Mouse (Mus musculus): ENCODE results near the gene Dand5. TPM values are rescaled to one million over a fixed set of nuclear protein-coding genes. Genes with fewer than 3 reads are reported as not detected.
"Not testable (repeated sequence)": the region's sequence is repeated elsewhere in the genome, so short reads cannot be mapped to it uniquely, and the experiment has no call there.

The Dand5 gene
- total RNA-seq, 2 experiments from 2014 or later, result 3.4 to 3.6 TPM

DNA sequence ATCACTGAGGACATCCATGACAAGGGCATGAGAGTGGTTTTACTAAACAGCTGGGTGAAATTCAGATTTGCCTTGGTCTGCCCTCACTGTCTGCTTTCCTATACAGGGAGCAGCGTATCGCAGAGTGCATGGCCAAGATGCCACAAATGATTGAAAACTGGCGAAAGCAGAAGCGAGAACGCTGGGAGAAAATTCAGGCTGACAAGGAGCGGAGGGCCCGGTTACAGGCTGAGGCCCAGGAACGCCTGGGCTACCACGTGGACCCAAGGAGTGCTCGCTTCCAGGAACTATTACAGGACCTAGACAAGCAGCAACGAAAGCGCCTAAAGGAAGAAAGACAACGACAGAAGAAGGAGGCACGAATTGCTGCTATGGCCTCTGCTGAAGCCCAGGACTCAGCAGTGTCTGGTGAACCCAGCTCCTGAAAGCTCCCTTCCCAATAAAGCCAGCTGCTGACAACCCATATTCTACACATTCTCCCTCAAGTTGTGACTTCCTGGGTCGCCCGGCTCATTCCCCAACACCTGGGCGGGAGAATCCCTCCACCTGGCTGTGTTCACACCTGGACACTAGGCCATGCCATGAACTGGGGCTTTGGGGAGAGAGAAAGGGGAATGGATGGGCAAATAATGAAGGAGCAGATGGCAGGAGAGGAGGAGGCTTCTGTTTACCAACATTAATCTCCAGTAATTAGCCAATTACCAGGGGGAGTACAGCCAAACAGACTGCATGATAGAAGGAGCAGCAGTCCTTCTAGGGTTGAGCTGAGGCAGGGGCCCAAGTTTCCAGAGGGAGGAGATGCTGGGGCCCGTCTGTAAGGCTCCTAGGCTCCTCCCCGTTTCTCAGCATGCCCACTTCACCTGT is 11.6 kb upstream of the Dand5 start:
- DNase-seq, result no peak

- no peak for DNase-seq
These were observed 10.4 kb upstream of the Dand5 start for GRCm38 (mm10) chr8:84832759-84833742.

DNA sequence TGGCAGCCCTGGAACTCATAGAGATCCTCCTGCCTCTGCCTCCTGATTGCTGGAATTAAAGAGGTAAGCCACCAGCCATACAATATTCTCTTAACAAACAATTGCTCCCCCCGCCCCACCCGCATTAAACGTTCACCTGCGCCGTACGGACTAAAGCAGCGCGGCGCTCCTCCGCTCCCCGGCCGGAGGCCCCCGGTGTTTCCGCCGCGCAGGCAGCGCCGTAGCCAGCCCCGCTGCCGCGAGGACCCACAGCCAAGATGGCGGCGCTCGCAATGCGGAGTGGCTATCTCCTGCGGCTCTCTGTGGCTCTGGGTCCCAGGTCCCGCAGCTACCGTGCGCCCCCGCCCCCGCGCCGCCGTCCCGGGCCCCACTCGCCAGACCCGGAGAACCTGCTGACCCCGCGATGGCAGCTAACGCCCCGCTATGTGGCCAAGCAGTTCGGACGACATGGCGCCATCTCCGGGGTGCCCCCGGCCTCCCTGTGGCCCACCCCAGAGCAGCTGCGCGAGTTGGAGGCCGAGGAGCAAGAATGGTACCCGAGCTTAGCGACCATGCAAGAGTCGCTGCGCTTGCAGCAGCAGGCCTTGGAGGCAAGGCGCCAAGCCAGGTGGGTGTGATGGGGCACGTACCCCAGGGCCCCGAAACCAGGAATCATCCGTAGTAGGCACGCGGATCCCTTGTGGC is 9.6 kb upstream of the Dand5 start:
- DNase-seq, result peak; percentile 84

- peak; percentile 40 for DNase-seq
These were observed 8.9 kb upstream of the Dand5 start, which contains the start of gene Gadd45gip1 for GRCm38 (mm10) chr8:84831490-84831889. Gene Gadd45gip1, plus strand, starts transcription at chr8:84831522.

GRCm38 (mm10) chr8:84826518-84826917 is 3.9 kb upstream of the Dand5 start:
- not testable (repeated sequence) for DNase-seq

GRCm38 (mm10) chr8:84825636-84826035 is 3.0 kb upstream of the Dand5 start:
- DNase-seq, result no peak

- peak; percentile 70 for DNase-seq
These were observed 1.0 kb upstream of the Dand5 start for GRCm38 (mm10) chr8:84823653-84824052.

DNA sequence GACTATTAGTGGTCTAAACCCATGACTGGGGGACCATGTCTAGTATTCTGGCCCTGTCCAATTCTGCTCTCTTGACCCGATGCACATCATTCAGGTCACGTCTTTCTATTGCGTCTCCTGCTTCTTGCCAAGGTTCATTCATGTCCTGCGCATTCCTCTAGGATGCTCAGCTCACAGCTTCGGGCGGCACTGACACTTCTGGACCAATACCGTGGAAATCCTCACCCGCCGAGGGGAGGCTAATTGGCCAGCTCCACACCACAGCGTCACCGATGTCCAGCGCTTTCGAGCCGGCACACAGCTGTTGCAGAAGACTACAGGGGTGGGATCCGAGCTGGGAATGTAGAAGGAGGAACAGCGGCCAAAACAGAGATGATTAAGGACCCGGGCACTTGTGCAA is 6.5 kb downstream of the Dand5 start:
- no peak for DNase-seq

- peak; percentile 99 for DNase-seq
These were observed 7.1 kb downstream of the Dand5 start for GRCm38 (mm10) chr8:84815547-84815946.

DNA sequence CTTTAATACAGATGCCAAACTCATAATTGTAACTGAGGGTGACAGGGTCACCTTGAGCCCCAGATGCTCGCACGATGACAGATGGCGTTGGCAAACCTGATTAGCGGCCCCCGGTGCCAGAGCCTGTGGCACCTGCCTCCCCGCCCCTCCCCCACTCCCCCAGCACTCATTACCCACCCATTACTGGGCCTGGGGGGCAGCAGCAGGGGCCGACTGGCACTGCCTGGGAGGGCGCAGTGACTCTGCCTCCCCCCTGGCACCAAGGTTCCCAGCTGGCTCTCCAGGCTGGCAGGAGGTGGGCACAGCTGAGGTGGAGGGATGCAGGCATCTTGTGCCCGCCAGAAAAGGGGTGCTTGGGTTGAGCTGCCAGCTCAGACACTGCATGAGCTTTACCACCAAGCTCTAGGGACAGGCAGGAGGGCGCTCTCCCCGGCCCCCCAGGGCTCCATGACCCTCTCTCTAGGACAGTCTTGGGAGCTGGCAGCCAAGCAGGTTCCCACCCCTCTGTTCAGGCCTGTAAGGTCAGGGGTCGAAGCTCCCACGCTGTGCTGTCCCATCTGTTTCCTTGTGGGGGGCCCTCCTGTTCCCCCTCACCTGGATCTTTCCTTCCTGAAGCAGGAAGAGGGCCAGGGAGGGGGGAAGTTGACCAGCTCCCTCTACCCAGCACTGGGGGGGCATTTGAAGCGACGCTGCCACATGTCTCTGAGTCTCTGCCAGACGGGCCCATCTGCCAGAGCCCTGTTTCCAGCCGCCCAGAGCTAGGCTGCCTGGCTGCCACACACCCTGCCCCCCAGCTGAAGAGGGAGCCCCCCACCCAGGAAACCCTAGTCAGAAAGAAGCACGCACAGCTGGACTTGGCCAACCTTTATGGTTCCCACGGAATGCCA is 7.8 kb downstream of the Dand5 start:
- DNase-seq, result no peak

GRCm38 (mm10) chr8:84814240-84814554 is 8.4 kb downstream of the Dand5 start:
- DNase-seq, result no peak

GRCm38 (mm10) chr8:84813830-84814229 is 8.8 kb downstream of the Dand5 start:
- no peak for DNase-seq

DNA sequence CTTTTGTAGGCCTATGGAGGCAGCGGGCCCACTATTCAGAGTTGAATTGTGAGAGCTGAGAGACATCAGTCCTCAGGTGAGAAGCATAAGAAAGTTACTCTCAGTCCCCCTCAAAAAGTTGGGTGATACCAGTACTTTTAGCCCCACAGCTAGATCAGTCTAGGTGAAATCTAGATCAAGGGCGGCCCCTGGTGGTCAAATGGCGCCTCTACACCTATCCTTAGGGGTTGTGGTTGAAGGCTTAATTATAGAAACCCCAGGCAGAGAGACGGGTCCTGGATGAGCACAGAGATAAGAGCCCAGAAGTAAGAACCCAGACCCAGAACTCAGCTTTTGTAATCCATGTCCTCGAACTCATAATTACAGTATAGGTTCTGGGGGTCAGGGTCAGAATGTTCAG is 9.6 kb downstream of the Dand5 start:
- peak; percentile 88 for DNase-seq

DNA sequence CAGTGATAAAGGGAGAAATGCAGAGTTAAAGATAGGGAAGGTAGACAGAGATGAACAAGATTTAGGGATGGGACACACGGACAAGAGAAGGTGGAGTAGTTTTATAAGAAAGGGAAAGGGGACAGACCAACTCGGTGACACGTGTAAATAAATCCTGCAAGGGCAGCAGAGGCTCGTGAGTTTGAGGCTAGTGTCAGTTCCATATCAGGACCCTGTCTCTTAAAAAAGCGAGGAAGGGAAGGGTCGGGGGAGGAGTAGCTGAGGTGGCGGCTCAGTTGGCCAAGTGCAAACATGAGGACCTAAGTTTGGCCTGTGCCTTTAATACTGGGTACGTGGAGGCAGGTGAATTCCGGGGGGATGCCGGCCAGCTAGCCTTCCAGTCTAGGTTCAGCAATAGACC is 11.3 kb downstream of the Dand5 start:
- DNase-seq, result no peak

GRCm38 (mm10) chr8:84810896-84811295 is 11.7 kb downstream of the Dand5 start:
- DNase-seq, result peak; percentile 98

DNA sequence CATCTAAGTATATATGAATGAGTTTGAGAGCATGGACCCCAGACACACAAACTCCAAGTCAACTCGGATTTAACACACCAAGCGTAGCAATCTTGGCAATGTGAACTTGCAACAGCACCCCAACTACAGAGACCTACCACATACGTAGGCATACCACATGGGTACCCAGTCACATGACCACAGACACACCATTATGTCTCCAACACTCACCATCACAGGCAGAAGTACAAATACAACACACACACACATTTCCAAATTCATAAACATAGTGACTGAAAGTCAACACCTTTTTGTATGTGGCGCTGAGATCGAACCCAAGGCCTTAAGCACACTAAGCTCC is 12.7 kb downstream of the Dand5 start:
- no peak for DNase-seq

- DNase-seq, result no peak
These were observed 13.3 kb downstream of the Dand5 start for GRCm38 (mm10) chr8:84809109-84809940.

DNA sequence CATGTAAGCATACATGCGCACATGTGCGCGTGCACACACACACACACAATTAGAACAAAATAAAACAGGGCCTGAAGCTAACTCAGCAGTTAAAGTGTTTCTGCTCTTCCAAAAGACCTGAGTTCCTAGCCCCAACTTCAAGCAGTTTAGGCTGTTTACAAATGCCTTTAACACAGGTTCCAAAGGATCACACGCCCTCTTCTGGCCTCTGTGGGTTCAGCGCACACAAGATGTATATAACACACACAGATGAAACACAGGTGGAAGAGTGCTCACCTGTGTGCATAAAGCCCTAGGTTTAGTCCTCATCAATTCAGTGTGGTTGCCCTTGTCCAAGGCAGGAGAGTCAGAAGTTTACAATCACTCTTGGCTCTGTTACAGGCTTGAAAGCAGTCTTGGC is 16.6 kb downstream of the Dand5 start:
- DNase-seq, result no peak

GRCm38 (mm10) chr8:84799999-84800831 is 22.4 kb downstream of the Dand5 start, which contains the start of gene Nfix:
Gene Nfix, minus strand, starts transcription at chr8:84800344.
- peak; percentile 80 for DNase-seq
